Mouse (Mus musculus) lung, postnatal 0 days (tissue): ENCODE data around the gene Hoxb3. TPM values are rescaled to one million over a fixed set of nuclear protein-coding genes. Genes with fewer than 3 reads are reported as not detected.

Experiments
- ATAC-seq: fragments of 200-750 bp; cut with Nextera tagmentation; 2 replicates; pipeline ENCODE4 v1.8.0; 2017; ENCODE audit warnings: moderate library complexity
- DNase-seq: peaks from one replicate; pipeline ENCODE4 v3.0.0-alpha.2; 2016; ENCODE audit warnings: low spot score
- H3K27ac ChIP-seq: fragments of 300-500 bp; sonication (generic); 2 replicates; pipeline ENCODE4 v1.5.1; 2014; ENCODE audit warnings: antibody characterized with exemption, mild to moderate bottlenecking, low read length, mixed read lengths
- H3K27me3 ChIP-seq: fragments of 300-500 bp; sonication (generic); replicated peaks from 2 replicates; pipeline ENCODE4 v1.6.1; 2014; ENCODE audit warnings: low read length, mixed read lengths; ENCODE audit not compliant: insufficient read depth
- H3K36me3 ChIP-seq: fragments of 300-500 bp; sonication (generic); 2 replicates; pipeline ENCODE4 v1.6.1; 2014; ENCODE audit warnings: low read length, mixed read lengths; ENCODE audit not compliant: insufficient read depth
- H3K4me1 ChIP-seq: fragments of 300-500 bp; sonication (generic); 2 replicates; pipeline ENCODE4 v1.6.1; 2014; ENCODE audit warnings: antibody characterized with exemption, low read depth, low read length, mixed read lengths; ENCODE audit not compliant: insufficient read depth
- H3K4me2 ChIP-seq: fragments of 300-500 bp; sonication (generic); replicated peaks from 2 replicates; pipeline ENCODE4 v1.6.1; 2014; ENCODE audit warnings: low read depth, mild to moderate bottlenecking, low read length, moderate library complexity, mixed read lengths
- H3K4me3 ChIP-seq: fragments of 300-500 bp; sonication (generic); 2 replicates; pipeline ENCODE4 v1.5.1; 2014; ENCODE audit warnings: low read depth, low read length
- H3K9ac ChIP-seq: fragments of 300-500 bp; sonication (generic); replicated peaks from 2 replicates; pipeline ENCODE4 v1.6.1; 2014; ENCODE audit warnings: low read depth, mild to moderate bottlenecking
- H3K9me3 ChIP-seq: fragments of 300-500 bp; sonication (generic); 2 replicates; pipeline ENCODE4 v1.6.1; 2016; ENCODE audit warnings: low read length, mixed read lengths
- CTCF ChIP-seq: IDR thresholded peaks from 2 replicates; pipeline ENCODE4 v1.5.1; 2016; ENCODE audit warnings: antibody characterized with exemption, mild to moderate bottlenecking
- EP300 ChIP-seq: IDR thresholded peaks from 2 replicates; pipeline ENCODE4 v1.6.1; 2016; ENCODE audit warnings: antibody characterized with exemption, mild to moderate bottlenecking, control low read depth
- WGBS: fragments of 180-500 bp; shearing (Covaris S2); extraction: QIAGEN DNeasy Blood & Tissue Kit; methylation state at CpG from one replicate; pipeline ENCODE4 v1.1.7; 2014; 5-methylcytosine and 5-hydroxymethylcytosine counted together
- polyA plus RNA-seq: library from polyadenylated mRNA; unstranded; fragments of >200 nt; fragmentation: Nextera tagmentation; extraction: Ambion mirVana; gene quantifications from 2 replicates; pipeline ENCODE4 v1.2.1, GENCODE M21; 2015

The Hoxb3 gene
- polyA plus RNA-seq, 1 experiment from 2014 or later, result 1.5 TPM

DNA sequence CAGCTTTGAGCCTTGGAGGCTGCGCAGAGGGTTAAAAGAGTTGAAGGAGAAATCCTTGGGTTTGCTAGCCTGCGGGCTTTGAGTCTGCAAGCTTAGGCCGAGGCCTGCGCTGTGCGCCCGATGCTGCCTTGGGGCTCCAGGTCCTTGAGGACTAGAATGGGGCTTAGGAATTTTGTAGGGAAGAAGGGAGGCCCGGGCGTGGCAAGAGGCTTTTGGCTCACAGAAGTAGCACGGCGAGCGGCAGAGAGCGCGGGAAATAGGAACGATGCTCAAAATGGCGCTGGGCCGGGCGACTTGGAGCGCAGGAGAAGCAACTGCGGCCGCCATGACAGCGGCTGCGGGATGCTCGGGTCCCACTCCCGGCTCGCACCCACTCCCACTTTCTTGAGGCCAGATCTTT lies 31.2 kb downstream of the Hoxb3 start:
- Histone ChIP-seq H3K27ac (peak overlapping the region; percentile 22; the same call in 1 of the 2 replicates), H3K4me3 (peak overlapping the region; percentile 58), H3K4me2 (peak overlapping the region; percentile 63), H3K9me3 (no peaks in the 10 kb centered on the region), H3K27me3 (peaks cover 7% of the 10 kb centered on the region; the same call in 1 of the 2 replicates), H3K4me1 (peaks cover 3% of the 10 kb centered on the region; the same call in 1 of the 2 replicates), H3K36me3 (no peaks in the 10 kb centered on the region), H3K9ac (peak overlapping the region; percentile 2)
- no peak for ATAC-seq
- no peak for TF ChIP-seq CTCF
- TF ChIP-seq EP300, result no peak
- 6% methylated on average over 25 of the region's 25 CpGs for WGBS
- DNase-seq, result no peak

DNA sequence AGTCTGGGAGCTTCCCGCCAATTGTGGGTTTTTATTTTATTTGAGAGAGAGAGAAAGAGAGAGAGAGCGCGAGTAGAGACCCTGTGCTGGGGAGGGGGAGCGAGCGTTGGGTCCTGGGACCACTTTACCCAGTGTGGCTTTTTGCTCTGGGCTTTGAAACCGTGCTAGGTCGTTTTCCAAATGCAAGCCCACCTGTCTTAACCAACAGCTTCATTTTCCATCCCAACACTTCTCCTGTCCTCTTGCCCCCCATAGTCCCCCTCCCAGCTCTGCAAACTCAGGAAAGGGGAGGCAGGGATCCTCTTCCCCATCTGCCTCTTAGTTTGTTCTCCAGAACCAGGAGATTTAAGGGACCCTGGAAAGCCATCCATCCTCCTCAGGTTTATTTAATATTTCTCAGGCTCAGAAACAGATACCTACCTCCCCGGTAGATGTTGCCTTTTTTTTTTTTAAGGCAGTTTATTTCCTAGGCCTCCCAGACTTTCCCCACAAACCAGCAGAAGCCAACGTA lies 31.7 kb downstream of the Hoxb3 start:
- peak overlapping the region; percentile 63 for H3K4me2 ChIP-seq
- no peaks in the 10 kb centered on the region for H3K36me3 ChIP-seq
- H3K4me1 ChIP-seq, result peaks cover 3% of the 10 kb centered on the region; the same call in 1 of the 2 replicates
- ATAC-seq, result no peak
- no peaks in the 10 kb centered on the region for H3K9me3 ChIP-seq
- TF ChIP-seq CTCF (no peak), EP300 (no peak)
- no peak for DNase-seq
- H3K4me3 ChIP-seq, result peak overlapping the region; percentile 58
- WGBS, result 17% methylated on average over 9 of the region's 9 CpGs
- 0 out of 2 replicates have a peak overlapping the region, but pooled peaks have one; percentile 22 for H3K27ac ChIP-seq
- H3K27me3 ChIP-seq, result peaks cover 7% of the 10 kb centered on the region; the same call in 1 of the 2 replicates
- H3K9ac ChIP-seq, result peak overlapping the region; percentile 2

DNA sequence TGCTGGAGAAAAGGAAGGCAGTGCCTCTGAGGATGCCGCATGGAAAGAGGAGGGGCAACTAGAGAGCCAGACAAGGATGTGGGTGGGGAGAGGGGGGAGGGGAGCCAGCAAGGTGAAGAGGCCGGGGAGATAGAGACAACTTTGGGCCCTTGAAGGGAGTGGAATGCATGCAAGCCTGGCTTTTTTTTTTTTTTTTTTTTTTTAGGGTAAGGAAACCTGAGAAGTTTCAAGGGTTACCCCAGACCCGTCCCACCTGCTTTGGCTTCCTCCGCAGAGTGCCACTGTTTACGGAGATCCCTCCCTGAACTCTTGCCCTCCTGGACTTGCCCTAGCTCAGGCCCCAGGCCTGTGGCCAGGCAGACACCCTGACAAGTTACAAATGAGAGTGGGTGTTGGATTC lies 40.7 kb downstream of the Hoxb3 start:
- TF ChIP-seq EP300 (no peak), CTCF (no peak)
- Histone ChIP-seq H3K4me2 (no peak overlapping the region), H3K36me3 (no peaks in the 10 kb centered on the region), H3K9me3 (no peaks in the 10 kb centered on the region), H3K4me1 (peaks cover 7% of the 10 kb centered on the region; the same call in 1 of the 2 replicates), H3K9ac (no peak overlapping the region), H3K27me3 (peaks cover 22% of the 10 kb centered on the region; the same call in 1 of the 2 replicates), H3K4me3 (no peak overlapping the region), H3K27ac (no peak overlapping the region)
- ATAC-seq (no peak), DNase-seq (no peak)
- 20% methylated on average over 5 of the region's 5 CpGs for WGBS

DNA sequence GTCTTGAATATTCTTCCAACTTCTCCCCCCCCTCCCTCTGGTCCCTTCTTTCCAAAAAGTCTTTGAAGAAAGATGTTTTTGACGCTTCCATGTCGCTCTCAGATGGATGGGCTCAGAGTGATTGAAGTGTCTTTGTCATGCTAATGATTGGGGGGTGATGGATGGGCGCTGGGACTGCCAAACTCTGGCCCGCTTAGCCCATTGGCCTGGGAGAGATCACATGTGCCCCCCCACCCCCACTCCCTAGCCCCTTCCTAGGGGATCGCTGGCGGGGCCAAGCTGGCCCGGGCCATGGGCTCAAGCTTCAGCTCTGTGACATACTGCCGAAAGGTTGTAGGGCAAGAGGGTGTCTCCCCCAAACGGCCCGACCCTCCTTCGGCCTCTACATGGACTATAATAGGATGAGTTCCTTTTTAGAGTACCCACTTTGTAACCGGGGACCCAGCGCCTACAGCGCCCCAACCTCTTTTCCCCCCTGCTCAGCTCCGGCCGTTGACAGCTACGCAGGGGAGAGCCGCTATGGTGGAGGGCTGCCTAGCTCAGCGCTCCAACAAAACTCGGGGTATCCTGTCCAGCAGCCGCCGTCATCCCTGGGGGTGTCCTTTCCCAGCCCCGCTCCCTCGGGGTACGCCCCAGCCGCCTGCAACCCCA lies 42.4 kb downstream of the Hoxb3 start, which contains the start of gene Hoxb1:
TSS of gene Hoxb1 (plus strand) at position 312 of the 651 bp plus-strand sequence.
- H3K4me3 ChIP-seq, result peak within 1 kb of the TSS; percentile 20
- H3K4me2 ChIP-seq, result peak within 1 kb of the TSS; percentile 36
- H3K36me3 ChIP-seq, result no peaks in the 10 kb centered on the region
- H3K9me3 ChIP-seq, result no peaks in the 10 kb centered on the region
- H3K27ac ChIP-seq, result no peak within 1 kb of the TSS
- peaks cover 7% of the 10 kb centered on the region; the same call in 1 of the 2 replicates for H3K4me1 ChIP-seq
- TF ChIP-seq EP300, result no peak
- no peak for TF ChIP-seq CTCF
- H3K9ac ChIP-seq, result no peak within 1 kb of the TSS
- ATAC-seq, result no peak
- H3K27me3 ChIP-seq, result peaks cover 22% of the 10 kb centered on the region; the same call in 1 of the 2 replicates
- no peak for DNase-seq
- WGBS, result 24% methylated on average over 26 of the region's 26 CpGs

DNA sequence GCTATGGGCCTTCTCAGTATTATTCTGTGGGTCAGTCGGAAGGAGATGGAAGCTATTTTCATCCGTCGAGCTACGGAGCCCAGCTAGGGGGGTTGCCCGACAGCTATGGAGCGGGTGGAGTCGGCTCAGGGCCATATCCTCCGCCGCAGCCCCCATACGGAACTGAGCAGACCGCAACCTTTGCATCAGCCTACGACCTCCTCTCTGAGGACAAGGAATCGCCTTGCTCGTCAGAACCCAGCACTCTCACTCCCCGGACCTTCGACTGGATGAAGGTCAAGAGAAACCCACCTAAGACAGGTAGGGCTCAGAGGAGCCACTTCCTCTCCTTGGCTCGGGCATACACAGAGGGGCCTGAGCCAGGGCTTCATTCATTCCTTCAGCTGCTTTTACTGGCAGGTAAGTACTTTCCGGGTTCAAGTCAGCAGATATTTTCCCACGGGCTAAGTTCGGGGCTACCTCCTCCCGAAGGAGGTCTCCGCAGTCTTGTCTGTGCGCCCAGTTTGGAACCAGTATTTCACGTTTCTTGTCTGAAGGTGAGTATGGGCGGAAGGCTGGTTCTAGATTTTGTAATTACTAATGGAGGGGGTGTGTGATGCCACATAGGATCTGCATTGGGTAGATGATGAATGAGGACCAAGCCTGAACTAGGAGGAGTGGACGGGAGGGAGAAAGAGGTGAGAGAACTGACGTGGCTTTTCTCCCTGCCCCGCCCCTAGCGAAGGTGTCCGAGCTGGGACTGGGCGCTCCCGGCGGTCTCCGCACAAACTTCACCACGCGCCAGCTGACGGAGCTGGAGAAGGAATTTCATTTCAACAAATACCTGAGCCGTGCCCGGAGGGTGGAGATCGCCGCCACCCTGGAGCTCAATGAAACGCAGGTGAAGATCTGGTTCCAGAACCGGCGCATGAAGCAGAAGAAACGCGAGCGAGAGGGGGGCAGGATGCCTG lies 43.2 kb downstream of the Hoxb3 start:
- no peaks in the 10 kb centered on the region for H3K36me3 ChIP-seq
- H3K4me3 ChIP-seq, result peak overlapping the region; percentile 20
- TF ChIP-seq CTCF (peak; percentile 33), EP300 (no peak)
- DNase-seq (peak; percentile 65), ATAC-seq (peak; percentile 76)
- 9% methylated on average over 47 of the region's 47 CpGs for WGBS
- H3K27me3 ChIP-seq, result peaks cover 22% of the 10 kb centered on the region; the same call in 1 of the 2 replicates
- H3K9me3 ChIP-seq, result no peaks in the 10 kb centered on the region
- peaks cover 7% of the 10 kb centered on the region; the same call in 1 of the 2 replicates for H3K4me1 ChIP-seq
- peak overlapping the region; percentile 36 for H3K4me2 ChIP-seq
- H3K27ac ChIP-seq, result no peak overlapping the region
- H3K9ac ChIP-seq, result no peak overlapping the region
